Mouse (Mus musculus): Measurements from ENCODE around the gene Wdr13.

- TF ChIP-seq HCFC1 (IDR thresholded peaks at IDR 0.05; ENCODE audit: borderline replicate concordance, insufficient read depth, low read length) = no peak
- no peak for TF ChIP-seq ZC3H11A (IDR thresholded peaks at IDR 0.05; ENCODE audit: borderline replicate concordance, low read depth, low read length)
- TF ChIP-seq MAFK (IDR thresholded peaks at IDR 0.05; ENCODE audit: insufficient read depth, low read depth, low read length) = no peak
- TF ChIP-seq ZNF384 (IDR thresholded peaks at IDR 0.05; ENCODE audit: low read depth, low read length) = no peak
- TF ChIP-seq CHD2 (IDR thresholded peaks at IDR 0.05; ENCODE audit: low read depth, low read length) = no peak
Observed at GRCm38 (mm10) chrX:8175169-8175503, 42.4 kb upstream of the Wdr13 start.

All from ES-E14 (cell line).